Mouse (Mus musculus) left cerebral cortex, postnatal 25 days (tissue): ENCODE results near the gene Pcca. TPM values are rescaled to one million over a fixed set of nuclear protein-coding genes. Genes with fewer than 3 reads are reported as not detected.

ENCODE experiments used
- DNase-seq, 2 experiments: peaks; one replicate each; pipeline ENCODE4 v3.0.0; 2022; ENCODE audit warnings: low spot score in 2 of 2, mixed read lengths in 1 of 2
- intact Hi-C: fragments of 180-260 bp; cut with DNase I; formaldehyde crosslinking; loops from one replicate; pipeline ENCODE4 v1.15.1; 2025
- total RNA-seq, 2 experiments: library from RNA; stranded (reverse); gene quantifications; 2 replicates each; pipeline ENCODE4 v1.2.3; 2021

Gene Pcca
- total RNA-seq, 2 experiments from 2014 or later: 31.3 to 32.4 TPM

GRCm38 (mm10) chr14:122719496-122720080 is 185.5 kb downstream of the Pcca start:
- DNase-seq: no peak
- intact Hi-C loops: no loop called here

- intact Hi-C loops: no loop called here
- DNase-seq: peak in 1 of 2 experiments; percentile 11
Observed at GRCm38 (mm10) chr14:122720989-122721388, 186.9 kb downstream of the Pcca start.

DNA sequence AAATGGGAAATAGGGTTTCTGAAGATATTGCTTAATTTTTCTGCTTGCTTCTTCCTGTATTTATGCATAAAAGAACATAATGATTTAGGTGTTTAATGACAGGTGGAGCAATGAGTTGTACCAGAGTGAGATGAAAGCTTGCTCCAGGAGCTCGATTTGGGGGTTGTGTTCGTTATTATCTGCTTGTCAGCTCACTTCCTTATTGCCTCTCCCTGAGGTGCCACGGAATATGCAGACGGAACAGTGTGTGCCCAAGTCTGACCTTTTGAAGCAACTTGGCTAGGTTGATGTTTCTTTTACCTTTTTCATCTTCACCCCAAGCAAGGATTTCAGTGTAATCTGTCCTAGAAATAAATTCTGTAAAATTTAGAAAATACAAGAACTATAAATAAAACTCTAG is 187.6 kb downstream of the Pcca start:
- intact Hi-C loops: no loop called here
- no peak for DNase-seq

DNA sequence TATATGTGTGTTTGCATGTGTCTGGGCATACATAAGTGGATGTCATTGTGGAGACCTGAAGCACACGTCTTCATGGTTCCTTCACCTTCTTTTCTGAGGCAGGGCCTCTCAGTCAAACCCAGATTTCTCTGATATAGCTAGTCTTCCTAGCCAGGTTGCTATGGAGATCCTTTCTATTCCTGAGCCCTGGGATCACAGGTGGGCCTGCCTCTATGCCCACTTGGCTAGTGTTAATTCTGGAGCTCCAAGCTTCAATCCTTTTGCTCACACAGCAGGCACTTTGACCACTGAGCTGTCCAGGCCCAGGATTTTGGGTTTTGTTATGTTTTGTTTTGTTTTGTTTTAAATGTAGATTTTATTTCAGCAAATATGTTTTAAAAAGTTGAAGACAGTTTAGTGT is 192.3 kb downstream of the Pcca start:
- intact Hi-C loops: no loop called here
- no peak for DNase-seq

DNA sequence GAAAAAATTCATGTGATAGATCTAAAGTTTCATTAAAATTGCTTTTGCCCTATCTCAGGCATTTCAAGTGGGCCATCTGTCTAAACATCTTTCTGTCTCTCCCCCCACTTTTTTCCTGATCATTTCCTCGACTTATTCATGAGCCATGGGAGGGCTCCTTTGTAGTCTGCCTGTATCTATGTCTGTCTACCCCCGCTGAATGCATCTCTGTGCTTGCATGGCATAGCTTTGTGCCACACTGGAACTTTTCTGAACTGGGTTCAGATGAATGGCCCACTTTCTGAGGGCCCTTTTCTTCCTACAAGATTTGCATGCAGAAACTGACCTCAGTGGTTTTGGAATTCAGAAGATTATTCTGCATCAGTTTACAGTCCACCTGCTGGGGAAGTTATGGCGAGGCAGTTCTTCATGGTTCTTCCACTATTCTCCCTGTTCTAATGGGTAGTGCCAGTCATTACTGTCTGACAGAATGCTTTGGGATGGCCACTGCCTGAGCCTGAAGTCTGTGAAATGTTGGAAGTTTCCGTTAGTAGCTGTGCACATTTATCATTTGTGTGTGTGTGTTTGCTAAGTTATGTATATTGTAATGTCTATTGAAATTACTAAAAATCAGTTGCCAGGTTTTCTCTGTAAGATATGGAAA is 195.4 kb downstream of the Pcca start:
- no peak for DNase-seq
- intact Hi-C loops: no loop called here

GRCm38 (mm10) chr14:122730921-122731551 is 196.9 kb downstream of the Pcca start:
- no peak for DNase-seq
- intact Hi-C loops: no loop called here

- intact Hi-C loops: no loop called here
- no peak for DNase-seq
Observed at GRCm38 (mm10) chr14:122736806-122737205, 202.7 kb downstream of the Pcca start.

- intact Hi-C loops: no loop called here
- DNase-seq: no peak
Observed at GRCm38 (mm10) chr14:122747860-122748842, 214.0 kb downstream of the Pcca start.

DNA sequence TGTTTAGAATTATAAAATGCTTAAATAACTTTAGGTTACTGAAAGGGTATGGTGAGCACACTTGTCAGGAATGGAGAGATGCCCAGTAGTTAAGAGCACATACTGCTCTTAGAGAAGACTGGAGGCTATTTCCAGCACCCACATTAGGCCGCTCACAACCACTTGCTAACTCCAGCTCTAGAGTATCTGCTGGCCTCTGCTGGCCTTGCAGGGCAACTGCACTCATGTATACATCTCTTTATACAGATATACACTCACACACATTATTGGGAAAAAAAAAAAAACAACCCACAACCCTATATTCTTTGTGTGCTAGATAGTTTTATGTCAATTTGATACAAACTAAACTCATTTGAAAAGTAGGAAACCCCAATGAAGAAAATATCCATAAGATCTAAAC is 217.4 kb downstream of the Pcca start:
- intact Hi-C loops: no loop called here
- no peak for DNase-seq

- DNase-seq: no peak
- intact Hi-C loops: no loop called here
Observed at GRCm38 (mm10) chr14:122753278-122753677, 219.2 kb downstream of the Pcca start.

DNA sequence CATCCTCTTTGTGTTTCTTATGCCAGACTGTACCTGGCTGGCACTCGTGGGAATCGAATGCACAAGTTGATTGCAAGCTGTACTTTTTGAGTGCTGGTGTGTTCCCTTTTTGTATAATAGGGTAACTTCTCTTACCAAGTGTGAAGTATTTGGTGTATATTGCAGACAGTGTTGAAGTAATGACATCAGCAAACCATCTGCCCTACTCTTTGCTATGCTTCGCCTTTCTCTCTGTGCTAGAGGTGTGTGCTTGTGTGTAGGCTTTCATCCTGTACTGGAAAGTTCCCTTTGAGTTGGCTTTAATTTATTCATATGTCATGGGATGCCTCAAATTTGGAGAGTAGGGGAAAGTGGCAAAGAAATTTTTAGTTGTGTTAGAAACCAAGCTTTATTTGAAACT is 220.2 kb downstream of the Pcca start:
- peak in 1 of 2 experiments; percentile 86 for DNase-seq
- intact Hi-C loops: no loop called here

DNA sequence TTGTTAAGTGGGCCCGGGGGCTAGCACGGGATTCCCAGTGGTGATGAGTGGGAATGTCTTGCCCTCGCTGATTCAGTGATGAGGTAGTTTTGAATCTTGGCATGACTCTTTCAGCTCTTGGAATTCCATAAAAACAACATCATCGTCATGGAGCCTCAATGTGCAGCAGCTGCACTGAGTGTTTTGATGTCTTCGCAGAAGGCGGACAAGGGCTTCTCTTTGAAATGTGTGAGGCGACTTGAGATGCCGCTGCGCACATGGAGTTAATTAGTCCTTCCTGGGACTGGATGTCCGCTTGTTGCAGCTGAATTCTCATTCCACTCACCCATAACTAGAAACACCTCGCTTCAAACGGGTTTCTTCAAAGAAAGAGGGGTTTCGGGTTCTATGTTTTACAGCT is 221.4 kb downstream of the Pcca start:
- DNase-seq: no peak
- intact Hi-C loops: no loop called here

GRCm38 (mm10) chr14:122756671-122757070 is 222.5 kb downstream of the Pcca start:
- no peak for DNase-seq
- intact Hi-C loops: no loop called here

GRCm38 (mm10) chr14:122759890-122760289 is 225.8 kb downstream of the Pcca start:
- no peak for DNase-seq
- intact Hi-C loops: no loop called here

DNA sequence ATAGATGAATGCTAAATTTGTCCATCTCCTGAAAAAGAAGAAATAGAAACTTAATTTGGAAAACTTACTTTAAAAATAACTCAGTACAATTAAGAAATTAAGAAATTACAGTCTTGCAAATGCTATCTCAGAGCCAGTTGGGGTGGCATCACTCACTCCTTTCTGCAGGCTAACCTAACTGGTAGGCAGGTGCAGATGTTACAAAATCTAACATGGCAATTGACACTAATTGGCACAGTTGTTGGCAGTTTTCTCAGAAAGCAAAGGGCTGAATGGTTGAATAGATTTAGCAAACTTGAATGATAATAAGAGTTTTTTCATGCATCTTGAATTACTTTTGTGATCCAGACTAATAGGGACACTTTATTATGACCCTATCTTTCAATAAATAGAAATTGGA is 226.7 kb downstream of the Pcca start:
- intact Hi-C loops: no loop called here

GRCm38 (mm10) chr14:122762603-122763002 is 228.5 kb downstream of the Pcca start:
- intact Hi-C loops: no loop called here
- no peak for DNase-seq

More for the DNA sequence above, 226.7 kb downstream of the Pcca start:
- no peak for DNase-seq

DNA sequence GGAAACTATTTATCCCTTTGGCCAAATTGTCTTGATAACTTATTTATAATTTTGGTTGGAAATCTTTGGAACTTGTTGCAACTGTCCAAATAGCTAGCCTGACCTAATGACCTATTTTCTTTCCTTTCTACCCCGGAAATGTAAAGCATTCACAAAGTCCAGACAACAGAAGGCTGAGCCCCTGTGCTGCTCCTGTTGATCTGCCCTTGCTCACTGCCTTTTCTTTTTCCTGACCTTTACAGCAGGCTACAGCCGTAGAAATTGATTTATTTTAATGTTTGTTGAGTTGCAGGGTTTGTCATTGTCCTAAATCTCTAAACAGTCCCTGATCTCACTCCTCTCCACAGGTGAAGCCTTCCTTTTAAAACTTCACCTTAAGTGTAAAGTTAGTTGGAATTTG is 231.8 kb downstream of the Pcca start:
- intact Hi-C loops: no loop called here
- DNase-seq: no peak

GRCm38 (mm10) chr14:122766448-122766847 is 232.3 kb downstream of the Pcca start:
- intact Hi-C loops: no loop called here
- DNase-seq: no peak

GRCm38 (mm10) chr14:122784701-122785100 is 250.6 kb downstream of the Pcca start:
- intact Hi-C loops: no loop called here
- DNase-seq: peak in 1 of 2 experiments; percentile 19

GRCm38 (mm10) chr14:122788199-122788598 is 254.1 kb downstream of the Pcca start:
- no peak for DNase-seq
- intact Hi-C loops: no loop called here
